Mouse (Mus musculus): ENCODE results near the gene Abca17. TPM values are rescaled to one million over a fixed set of nuclear protein-coding genes. Genes with fewer than 3 reads are reported as not detected.

Gene Abca17
- polyA plus RNA-seq, 1 experiment from 2014 or later, result not detected

GRCm38 (mm10) chr17:24327656-24328055, 23.2 kb downstream of the Abca17 start:
- no peaks in the 10 kb centered on the region for H3K27me3 ChIP-seq
- no peaks in the 10 kb centered on the region for H3K9me3 ChIP-seq
- no peak overlapping the region for H3K4me3 ChIP-seq (replicated peaks)
- ATAC-seq (ENCODE audit: low FRiP score), result no peak
- H3K27ac ChIP-seq, result no peak overlapping the region
- H3K4me1 ChIP-seq, result no peaks in the 10 kb centered on the region
- H3K36me3 ChIP-seq (replicated peaks), result no peaks in the 10 kb centered on the region
- H3K4me2 ChIP-seq, result no peak overlapping the region
- WGBS, result 82% methylated on average over 7 of the region's 7 CpGs
- H3K9ac ChIP-seq, result no peak overlapping the region

GRCm38 (mm10) chr17:24325051-24325450, 25.8 kb downstream of the Abca17 start:
- Histone ChIP-seq H3K36me3 (replicated peaks) (no peaks in the 10 kb centered on the region), H3K27me3 (no peaks in the 10 kb centered on the region), H3K9ac (no peak overlapping the region), H3K4me2 (no peak overlapping the region), H3K9me3 (0 out of 2 replicates have a peak, but pooled peaks cover 6% of the 10 kb centered on the region), H3K27ac (no peak overlapping the region), H3K4me1 (no peaks in the 10 kb centered on the region), H3K4me3 (replicated peaks) (no peak overlapping the region)
- no peak for ATAC-seq (ENCODE audit: low FRiP score)
- WGBS, result 89% methylated on average over 10 of the region's 10 CpGs

GRCm38 (mm10) chr17:24320826-24321225, 30.0 kb downstream of the Abca17 start:
- no peaks in the 10 kb centered on the region for H3K36me3 ChIP-seq (replicated peaks)
- WGBS, result 91% methylated on average over 3 of the region's 3 CpGs
- H3K9me3 ChIP-seq, result 0 out of 2 replicates have a peak, but pooled peaks cover 6% of the 10 kb centered on the region
- no peak for ATAC-seq (ENCODE audit: low FRiP score)
- no peak overlapping the region for H3K27ac ChIP-seq
- no peak overlapping the region for H3K9ac ChIP-seq
- no peaks in the 10 kb centered on the region for H3K27me3 ChIP-seq
- H3K4me2 ChIP-seq, result no peak overlapping the region
- H3K4me1 ChIP-seq, result no peaks in the 10 kb centered on the region
- no peak overlapping the region for H3K4me3 ChIP-seq (replicated peaks)

- Histone ChIP-seq H3K27ac (no peak overlapping the region), H3K4me2 (no peak overlapping the region), H3K9ac (no peak overlapping the region), H3K4me1 (no peaks in the 10 kb centered on the region), H3K9me3 (no peaks in the 10 kb centered on the region), H3K27me3 (no peaks in the 10 kb centered on the region), H3K36me3 (replicated peaks) (no peaks in the 10 kb centered on the region), H3K4me3 (replicated peaks) (no peak overlapping the region)
- no peak for ATAC-seq (ENCODE audit: low FRiP score)
- WGBS, result 58% methylated on average over 4 of the region's 4 CpGs
These were observed 43.4 kb downstream of the Abca17 start for GRCm38 (mm10) chr17:24307500-24307899.

GRCm38 (mm10) chr17:24300651-24301050, 50.2 kb downstream of the Abca17 start:
- H3K9ac ChIP-seq, result no peak overlapping the region
- no peaks in the 10 kb centered on the region for H3K4me1 ChIP-seq
- WGBS, result 79% methylated on average over 4 of the region's 4 CpGs
- no peak overlapping the region for H3K4me2 ChIP-seq
- H3K27ac ChIP-seq, result no peak overlapping the region
- no peaks in the 10 kb centered on the region for H3K36me3 ChIP-seq (replicated peaks)
- no peak overlapping the region for H3K4me3 ChIP-seq (replicated peaks)
- H3K27me3 ChIP-seq, result no peaks in the 10 kb centered on the region
- no peaks in the 10 kb centered on the region for H3K9me3 ChIP-seq
- ATAC-seq (ENCODE audit: low FRiP score), result no peak

- Histone ChIP-seq H3K27ac (no peak overlapping the region), H3K36me3 (replicated peaks) (no peaks in the 10 kb centered on the region), H3K9me3 (no peaks in the 10 kb centered on the region), H3K4me1 (no peaks in the 10 kb centered on the region), H3K9ac (no peak overlapping the region), H3K4me2 (no peak overlapping the region), H3K4me3 (replicated peaks) (no peak overlapping the region), H3K27me3 (no peaks in the 10 kb centered on the region)
- ATAC-seq (ENCODE audit: low FRiP score), result no peak
- WGBS, result 86% methylated on average over 5 of the region's 5 CpGs
These were observed 61.5 kb downstream of the Abca17 start for GRCm38 (mm10) chr17:24289338-24289737.

- Histone ChIP-seq H3K9me3 (no peaks in the 10 kb centered on the region), H3K4me3 (replicated peaks) (no peak overlapping the region), H3K9ac (no peak overlapping the region), H3K27ac (no peak overlapping the region), H3K36me3 (replicated peaks) (no peaks in the 10 kb centered on the region), H3K27me3 (no peaks in the 10 kb centered on the region), H3K4me1 (no peaks in the 10 kb centered on the region), H3K4me2 (no peak overlapping the region)
- no peak for ATAC-seq (ENCODE audit: low FRiP score)
- 85% methylated on average over 9 of the region's 9 CpGs for WGBS
These were observed 62.4 kb downstream of the Abca17 start for GRCm38 (mm10) chr17:24288477-24288876.

- Histone ChIP-seq H3K27me3 (no peaks in the 10 kb centered on the region), H3K9ac (no peak overlapping the region), H3K9me3 (no peaks in the 10 kb centered on the region), H3K36me3 (replicated peaks) (no peaks in the 10 kb centered on the region), H3K4me3 (replicated peaks) (no peak overlapping the region), H3K4me2 (no peak overlapping the region), H3K4me1 (no peaks in the 10 kb centered on the region), H3K27ac (no peak overlapping the region)
- WGBS, result 74% methylated on average over 3 of the region's 3 CpGs
- ATAC-seq (ENCODE audit: low FRiP score), result no peak
These were observed 65.2 kb downstream of the Abca17 start for GRCm38 (mm10) chr17:24285680-24286079.

- no peaks in the 10 kb centered on the region for H3K36me3 ChIP-seq (replicated peaks)
- peaks cover 6% of the 10 kb centered on the region; the same call in 1 of the 2 replicates for H3K27me3 ChIP-seq
- ATAC-seq (ENCODE audit: low FRiP score), result no peak
- no peak overlapping the region for H3K4me3 ChIP-seq (replicated peaks)
- H3K4me2 ChIP-seq, result no peak overlapping the region
- WGBS, result 75% methylated on average over 9 of the region's 9 CpGs
- H3K9ac ChIP-seq, result no peak overlapping the region
- H3K27ac ChIP-seq, result no peak overlapping the region
- no peaks in the 10 kb centered on the region for H3K4me1 ChIP-seq
- H3K9me3 ChIP-seq, result no peaks in the 10 kb centered on the region
These were observed 67.5 kb downstream of the Abca17 start for GRCm38 (mm10) chr17:24283266-24283818.

- Histone ChIP-seq H3K4me1 (no peaks in the 10 kb centered on the region), H3K9me3 (no peaks in the 10 kb centered on the region), H3K27ac (no peak overlapping the region), H3K4me2 (no peak overlapping the region), H3K9ac (no peak overlapping the region), H3K4me3 (replicated peaks) (no peak overlapping the region), H3K27me3 (peaks cover 6% of the 10 kb centered on the region; the same call in 1 of the 2 replicates), H3K36me3 (replicated peaks) (no peaks in the 10 kb centered on the region)
- ATAC-seq (ENCODE audit: low FRiP score), result no peak
- WGBS, result 61% methylated on average over 4 of the region's 4 CpGs
These were observed 68.2 kb downstream of the Abca17 start for GRCm38 (mm10) chr17:24282637-24283036.

- ATAC-seq (ENCODE audit: low FRiP score), result no peak
- H3K4me2 ChIP-seq, result no peak overlapping the region
- no peaks in the 10 kb centered on the region for H3K36me3 ChIP-seq (replicated peaks)
- H3K27me3 ChIP-seq, result peaks cover 6% of the 10 kb centered on the region; the same call in 1 of the 2 replicates
- H3K9ac ChIP-seq, result no peak overlapping the region
- H3K9me3 ChIP-seq, result no peaks in the 10 kb centered on the region
- no peak overlapping the region for H3K27ac ChIP-seq
- H3K4me1 ChIP-seq, result no peaks in the 10 kb centered on the region
- 88% methylated on average over 4 of the region's 4 CpGs for WGBS
- H3K4me3 ChIP-seq (replicated peaks), result no peak overlapping the region
These were observed 71.0 kb downstream of the Abca17 start for GRCm38 (mm10) chr17:24279907-24280306.

- ATAC-seq (ENCODE audit: low FRiP score), result no peak
- H3K4me2 ChIP-seq, result no peak overlapping the region
These were observed 83.7 kb downstream of the Abca17 start for GRCm38 (mm10) chr17:24267133-24267532.

GRCm38 (mm10) chr17:24264766-24265165, 86.1 kb downstream of the Abca17 start:
- no peak for ATAC-seq (ENCODE audit: low FRiP score)
- 91% methylated on average over 2 of the region's 2 CpGs for WGBS
- Histone ChIP-seq H3K4me2 (no peak overlapping the region), H3K4me3 (replicated peaks) (no peak overlapping the region), H3K9me3 (no peaks in the 10 kb centered on the region), H3K36me3 (replicated peaks) (no peaks in the 10 kb centered on the region), H3K9ac (no peak overlapping the region), H3K27ac (no peak overlapping the region), H3K4me1 (no peaks in the 10 kb centered on the region), H3K27me3 (0 out of 2 replicates have a peak, but pooled peaks cover 3% of the 10 kb centered on the region)

More at GRCm38 (mm10) chr17:24267133-24267532, 83.7 kb downstream of the Abca17 start:
- H3K36me3 ChIP-seq (replicated peaks), result no peaks in the 10 kb centered on the region
- no peaks in the 10 kb centered on the region for H3K4me1 ChIP-seq
- WGBS, result 100% methylated on average over 1 of the region's 1 CpGs
- no peak overlapping the region for H3K27ac ChIP-seq
- 0 out of 2 replicates have a peak, but pooled peaks cover 3% of the 10 kb centered on the region for H3K27me3 ChIP-seq
- H3K9ac ChIP-seq, result no peak overlapping the region
- no peak overlapping the region for H3K4me3 ChIP-seq (replicated peaks)
- no peaks in the 10 kb centered on the region for H3K9me3 ChIP-seq

All from forebrain, embryonic 12.5 days (tissue).